Mouse (Mus musculus) cerebellum, postnatal 14 days (tissue): ENCODE data around the gene Rae1.

ENCODE experiments used
- DNase-seq, 2 experiments: peaks; one replicate each; pipeline ENCODE4 v3.0.0; 2021; ENCODE audit warnings: mixed read lengths in 2 of 2

Gene Rae1

DNA sequence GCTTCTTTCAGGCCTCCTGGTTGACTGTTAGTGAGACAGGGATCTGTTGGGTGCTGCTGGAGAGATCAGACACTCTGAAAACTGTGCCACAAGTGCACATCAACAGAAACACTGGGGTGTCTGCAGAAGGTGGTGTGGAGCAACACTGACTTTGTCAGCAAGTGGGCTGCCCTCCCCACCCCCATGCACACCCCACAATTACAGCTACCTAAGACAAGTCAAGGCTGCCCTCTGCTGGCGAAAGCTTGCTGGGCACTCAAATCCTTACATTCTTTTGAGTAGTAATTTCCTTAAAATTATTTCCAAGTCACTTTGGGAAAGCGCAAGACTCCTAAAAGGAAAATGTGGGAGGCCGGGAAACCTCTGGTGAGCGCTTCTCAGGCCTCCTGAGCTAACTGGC is 3.7 kb upstream of the Rae1 start:
- DNase-seq: peak; percentile 79 to 88

DNA sequence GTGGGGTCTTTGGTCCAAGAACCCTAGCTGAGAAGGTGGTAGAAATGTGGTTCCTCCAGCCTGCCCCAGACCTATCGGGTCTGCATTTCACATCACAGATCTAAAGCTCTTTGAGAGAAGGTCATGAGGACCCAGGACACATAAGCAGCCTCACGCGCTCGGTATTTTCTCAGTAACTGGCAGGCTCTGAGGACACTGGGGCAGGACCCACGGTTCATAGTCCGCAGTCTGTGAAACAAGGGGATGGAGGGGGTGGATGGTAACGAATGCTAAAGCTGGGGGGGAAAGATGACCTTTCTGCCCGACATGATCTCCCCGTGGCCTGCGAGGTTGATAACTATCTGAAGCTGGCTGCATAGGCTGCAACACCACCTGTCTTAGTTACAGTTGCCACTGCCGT is 2.2 kb upstream of the Rae1 start:
- DNase-seq: no peak

GRCm38 (mm10) chr2:172998478-172998877 is 1.4 kb upstream of the Rae1 start:
- DNase-seq: no peak

- DNase-seq: no peak
These were observed 352 bp downstream of the Rae1 start for GRCm38 (mm10) chr2:173000285-173000652.

DNA sequence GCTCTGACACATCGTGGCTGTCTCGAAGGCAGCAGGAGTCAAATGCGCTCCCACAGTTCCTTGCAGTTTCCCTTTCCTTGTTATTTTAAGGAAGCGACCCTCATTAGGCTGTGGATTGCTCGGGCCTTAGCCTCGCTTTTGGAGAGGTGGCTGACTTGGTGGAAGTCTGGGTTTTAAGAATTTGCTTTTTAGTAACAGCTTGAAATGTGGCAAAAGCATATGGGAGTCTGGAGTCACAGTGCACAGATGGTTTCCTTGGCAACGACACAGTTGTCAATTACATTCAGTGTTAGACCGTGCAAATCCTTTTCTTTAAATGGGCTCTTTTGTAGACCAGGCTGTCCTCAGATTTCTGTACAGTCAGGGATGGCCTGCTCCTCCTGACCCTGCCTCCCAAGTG is 1.0 kb downstream of the Rae1 start:
- no peak for DNase-seq

- DNase-seq: no peak
These were observed 3.8 kb downstream of the Rae1 start for GRCm38 (mm10) chr2:173003737-173004136.

DNA sequence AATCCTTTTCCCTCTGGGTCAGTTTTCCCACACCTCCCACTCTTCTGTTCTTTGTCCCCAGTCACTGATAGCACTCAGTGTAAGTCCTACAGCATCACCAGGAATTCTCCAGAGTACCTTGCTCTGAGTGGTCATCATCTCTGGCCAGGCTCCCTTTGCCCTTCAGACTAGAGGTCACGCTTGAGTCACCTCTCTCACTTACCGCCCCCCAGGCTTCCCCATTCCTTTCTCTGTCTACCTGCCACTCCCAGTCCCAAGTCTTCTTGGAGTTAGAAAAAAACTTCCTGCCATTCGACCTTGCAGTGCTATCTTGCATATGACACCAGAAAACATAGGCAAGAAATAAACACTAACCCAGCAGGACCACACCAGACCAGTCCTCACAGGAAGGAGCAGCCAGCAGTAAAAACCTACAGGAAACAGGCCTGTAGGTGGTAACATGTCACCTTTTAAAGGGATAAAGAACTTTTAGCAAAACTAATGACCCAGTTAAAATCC is 10.4 kb downstream of the Rae1 start:
- no peak for DNase-seq

DNA sequence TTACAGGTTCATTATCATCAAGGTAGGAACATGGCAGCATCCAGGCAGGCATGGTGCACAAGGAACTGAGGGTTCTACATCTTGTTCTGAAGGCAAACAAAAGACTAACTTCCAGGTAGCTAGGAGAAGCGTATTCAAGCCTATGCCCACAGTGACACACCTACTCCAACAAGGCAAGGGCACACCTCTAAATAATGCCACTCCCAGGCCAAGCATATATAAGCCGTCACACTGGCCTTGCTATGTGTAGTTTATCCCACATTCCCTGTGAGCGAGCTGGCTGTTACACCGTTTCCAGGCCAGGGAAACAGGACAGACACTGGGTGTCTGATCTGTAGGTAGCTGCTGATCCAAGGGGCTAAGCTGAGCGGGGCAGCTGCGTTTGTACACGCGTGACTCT is 11.5 kb downstream of the Rae1 start:
- DNase-seq: no peak

- DNase-seq: no peak
These were observed 14.9 kb downstream of the Rae1 start for GRCm38 (mm10) chr2:173014741-173015287.

DNA sequence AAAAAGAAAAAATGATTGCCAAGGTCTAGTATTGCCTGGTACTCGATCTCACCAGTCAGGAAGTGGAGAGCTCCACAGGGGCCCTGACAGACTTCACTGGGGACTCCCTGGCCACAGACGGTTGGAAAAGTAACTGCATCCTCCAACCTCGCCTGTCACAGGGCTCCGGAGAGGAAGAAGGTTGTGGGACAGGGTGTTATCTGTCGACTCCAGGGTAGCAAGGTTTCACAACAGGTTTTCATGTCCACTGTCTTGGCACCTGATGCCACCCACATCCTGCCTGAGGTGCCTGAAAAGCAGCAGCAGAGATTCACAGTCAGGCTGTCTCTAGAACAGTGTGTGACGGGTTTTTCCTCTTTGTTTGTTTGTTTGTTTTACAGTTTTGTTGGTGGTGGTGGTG is 18.0 kb downstream of the Rae1 start:
- no peak for DNase-seq

DNA sequence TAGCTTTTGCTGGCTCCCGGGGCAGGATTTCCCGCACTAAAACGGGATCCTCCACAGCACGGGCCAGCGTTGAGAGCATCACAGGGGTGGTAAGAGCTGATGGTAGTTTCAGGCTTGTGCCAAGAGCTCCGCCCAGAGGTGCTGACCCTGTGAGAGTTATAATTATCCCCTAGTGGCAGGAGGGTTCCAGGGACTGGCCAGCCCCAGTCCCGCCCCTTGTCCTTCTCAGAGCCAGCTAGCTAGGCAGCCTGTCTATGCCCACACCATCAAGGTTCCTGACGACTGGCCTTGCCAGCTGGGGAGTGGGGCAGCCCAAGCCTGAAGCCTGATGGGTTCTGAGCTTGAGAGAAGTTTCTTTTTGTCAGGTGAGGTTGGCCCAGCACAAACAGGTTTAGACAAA is 18.7 kb downstream of the Rae1 start:
- DNase-seq: no peak

- DNase-seq: peak in 1 of 2 experiments; percentile 16
These were observed 19.4 kb downstream of the Rae1 start for GRCm38 (mm10) chr2:173019322-173019721.

- DNase-seq: peak; percentile 81 to 84
These were observed 19.9 kb downstream of the Rae1 start for GRCm38 (mm10) chr2:173019790-173020189.

GRCm38 (mm10) chr2:173020430-173020829 is 20.5 kb downstream of the Rae1 start, which contains the start of gene Rbm38:
Gene Rbm38 (plus strand): TSS chr2:173020498.
- DNase-seq: no peak

DNA sequence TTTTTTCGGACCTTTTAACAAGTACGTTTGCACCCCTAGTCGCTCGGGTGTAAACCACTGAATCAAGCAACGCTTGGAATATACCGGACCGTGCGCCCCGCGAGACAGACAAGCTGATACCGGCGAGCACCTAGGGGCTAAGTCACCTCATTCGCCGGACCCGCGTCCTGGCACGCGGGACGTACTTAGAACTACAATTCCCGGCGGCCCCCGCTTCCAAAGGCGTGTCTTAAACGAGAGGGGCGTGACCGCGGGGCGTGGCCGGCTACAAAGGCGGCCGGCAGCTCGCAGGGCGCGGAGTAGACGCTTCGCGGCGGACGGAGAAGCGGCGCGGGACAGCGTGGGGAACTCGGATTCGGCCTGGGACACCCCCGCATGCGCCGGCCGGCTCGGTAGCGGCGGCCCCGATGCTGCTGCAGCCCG is 21.7 kb downstream of the Rae1 start:
- peak; percentile 96 for DNase-seq

- DNase-seq: peak in 1 of 2 experiments; percentile 58
These were observed 22.3 kb downstream of the Rae1 start for GRCm38 (mm10) chr2:173022056-173022681.

DNA sequence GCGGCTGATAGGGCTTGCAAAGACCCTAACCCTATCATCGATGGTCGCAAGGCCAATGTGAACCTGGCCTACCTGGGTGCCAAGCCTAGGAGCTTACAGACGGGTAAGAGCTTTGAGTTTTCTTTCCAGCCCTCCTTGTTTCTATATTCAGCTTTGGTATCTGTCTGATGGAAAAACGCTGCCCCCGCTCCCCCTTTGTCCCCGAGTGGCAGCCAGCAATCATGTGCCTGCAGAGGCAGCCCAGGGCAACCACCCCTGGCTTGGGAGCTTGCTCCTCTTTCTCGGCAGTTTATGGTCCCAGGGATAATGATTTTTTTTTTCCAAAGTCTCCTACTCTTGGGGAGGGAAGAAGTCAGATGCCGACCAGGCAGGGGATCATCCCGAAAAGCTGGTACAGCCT is 22.9 kb downstream of the Rae1 start:
- DNase-seq: no peak

- DNase-seq: no peak
These were observed 23.5 kb downstream of the Rae1 start for GRCm38 (mm10) chr2:173023371-173023851.

DNA sequence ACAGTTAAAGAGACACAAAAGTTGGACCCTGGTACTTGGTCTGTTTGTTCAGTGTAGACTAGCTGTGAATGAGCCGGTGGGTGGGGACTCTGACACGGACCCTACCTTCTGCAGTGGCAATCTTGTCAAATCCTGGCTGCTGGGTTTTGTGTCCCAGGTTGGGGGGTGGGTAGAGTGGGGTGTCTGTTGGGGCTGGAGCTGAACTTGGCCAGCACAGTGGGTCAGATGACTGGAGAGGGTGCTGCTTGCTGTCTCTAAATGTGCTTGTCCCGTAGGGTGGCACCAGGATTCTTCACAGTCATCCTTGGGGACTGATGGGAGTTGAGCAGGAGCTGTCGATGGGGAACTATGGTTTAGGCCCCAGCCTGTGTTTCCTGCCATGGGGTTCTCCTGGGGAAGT is 24.0 kb downstream of the Rae1 start:
- no peak for DNase-seq

DNA sequence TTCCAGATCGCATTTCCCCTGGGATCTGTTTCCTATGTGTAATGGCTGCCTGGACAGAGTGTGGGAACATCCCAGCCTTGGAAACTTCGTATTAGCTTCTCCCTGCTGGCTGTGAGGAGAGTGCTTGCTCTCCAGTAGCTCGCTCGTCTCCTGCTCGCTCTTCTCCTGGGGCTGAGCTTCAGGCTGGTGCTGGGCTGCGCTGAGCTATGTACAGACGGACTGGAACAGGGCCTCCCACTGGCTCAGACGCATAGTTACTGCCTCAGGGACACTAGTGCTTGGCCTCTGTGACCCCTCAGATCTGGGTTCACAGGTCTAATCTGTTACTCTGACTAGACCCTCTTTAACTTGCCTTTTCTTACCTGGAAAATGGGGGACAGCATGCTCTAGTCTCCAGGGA is 24.5 kb downstream of the Rae1 start:
- no peak for DNase-seq

- DNase-seq: peak; percentile 37 to 49
These were observed 25.0 kb downstream of the Rae1 start for GRCm38 (mm10) chr2:173024938-173025337.

DNA sequence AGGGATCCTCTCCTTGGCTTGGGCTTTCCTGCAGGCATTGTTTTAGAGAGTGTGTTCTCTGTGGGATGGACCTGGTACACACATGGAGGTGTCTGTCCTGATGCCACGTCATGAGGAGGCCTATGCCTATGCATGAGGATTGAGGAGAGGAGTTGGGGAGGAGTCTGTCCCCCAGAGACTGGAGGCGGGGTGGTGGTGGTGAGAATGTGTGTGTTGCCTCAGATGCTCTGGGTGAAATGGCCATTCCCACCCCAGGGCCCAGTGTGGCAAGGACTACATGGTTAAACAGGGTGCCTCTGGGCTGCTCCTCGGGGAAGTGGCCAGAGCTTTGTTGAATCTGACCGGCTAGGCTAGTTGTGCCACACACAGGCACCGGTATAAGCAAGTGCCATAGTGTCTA is 26.4 kb downstream of the Rae1 start:
- DNase-seq: no peak

DNA sequence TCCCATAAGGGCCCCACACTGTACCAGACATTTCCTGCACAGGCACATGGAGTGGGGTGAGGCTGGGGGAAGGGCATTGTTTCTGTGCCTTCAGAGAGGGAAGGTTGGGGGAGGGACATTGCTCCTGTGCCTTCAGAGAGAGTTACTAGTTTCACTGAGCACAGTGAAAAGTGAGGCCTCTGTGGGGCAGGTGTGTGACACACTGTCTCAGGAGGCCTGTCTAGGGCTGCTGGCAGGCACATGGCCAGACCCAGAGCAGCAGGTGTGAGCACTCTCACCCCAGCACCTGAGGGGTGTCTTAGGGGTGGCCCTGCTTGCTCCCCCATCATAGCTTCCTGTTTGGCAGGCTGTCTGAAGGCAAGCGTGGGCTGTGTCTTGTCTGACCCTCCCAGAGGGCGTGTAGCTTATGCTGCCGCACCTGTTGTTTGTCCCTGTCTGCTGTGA is 26.8 kb downstream of the Rae1 start:
- no peak for DNase-seq

DNA sequence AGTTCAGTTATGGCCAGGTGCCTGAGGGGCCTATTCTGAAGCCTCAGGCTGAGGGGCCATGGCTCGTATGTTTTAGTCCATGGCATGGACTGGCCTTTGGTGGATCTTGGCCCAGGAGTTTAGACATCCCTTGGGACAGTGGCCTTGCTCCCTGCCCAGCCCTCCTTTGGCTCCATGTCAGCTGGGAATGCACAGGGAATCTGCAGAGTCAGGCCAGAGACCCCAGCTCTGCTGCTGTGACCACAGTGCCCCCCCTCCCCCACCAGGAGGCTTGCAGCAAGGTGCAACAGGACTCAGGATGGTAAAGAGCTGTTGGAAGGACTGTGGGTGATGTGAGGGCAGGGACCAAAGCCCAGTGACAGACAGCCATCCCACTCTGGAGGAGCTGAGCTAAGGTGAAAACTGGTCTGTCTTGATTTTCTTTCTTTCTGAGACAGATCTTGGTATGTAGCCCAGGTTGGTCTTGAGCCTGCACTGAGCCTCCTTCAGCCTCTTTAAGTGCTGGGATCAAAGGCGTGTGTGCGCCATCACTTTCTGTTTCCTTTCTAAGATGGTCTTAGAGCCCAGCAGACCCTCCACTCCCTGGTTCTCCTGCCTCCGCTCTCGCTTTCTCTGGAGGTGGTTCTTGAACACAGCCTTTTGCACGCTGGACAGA is 27.4 kb downstream of the Rae1 start:
- no peak for DNase-seq
